Mouse (Mus musculus) spleen, postnatal 4 days (tissue): ENCODE measurements around the gene Retreg1.

Experiments
- DNase-seq, 2 experiments: peaks; one replicate each; pipeline ENCODE4 v3.0.0; 2022; ENCODE audit warnings: low spot score in 2 of 2

Retreg1 gene

GRCm38 (mm10) chr15:25843086-25843991, at the start of gene Retreg1:
Retreg1 (plus strand) TSS chr15:25843180.
- DNase-seq = peak; percentile 81 to 89

DNA sequence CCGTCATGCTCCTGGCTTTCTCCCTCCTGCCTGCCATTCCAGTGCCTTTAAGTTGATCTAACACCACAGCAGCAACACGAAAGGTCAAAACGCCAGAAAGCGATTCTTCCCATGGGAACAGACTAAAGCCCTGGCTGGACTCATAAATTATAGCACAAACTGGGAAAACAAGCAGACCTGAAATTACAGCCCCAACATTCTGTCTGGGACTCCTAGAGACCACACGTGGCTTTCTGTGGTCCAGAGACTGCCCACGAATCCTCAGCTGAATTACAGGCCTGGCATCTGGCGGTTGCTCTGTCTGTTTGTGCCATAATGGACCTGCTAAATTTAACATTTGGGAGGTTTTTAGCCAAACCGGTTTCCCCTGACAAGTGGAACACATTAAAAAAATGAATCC, 48.9 kb upstream of the Retreg1 start:
- no peak for DNase-seq

DNA sequence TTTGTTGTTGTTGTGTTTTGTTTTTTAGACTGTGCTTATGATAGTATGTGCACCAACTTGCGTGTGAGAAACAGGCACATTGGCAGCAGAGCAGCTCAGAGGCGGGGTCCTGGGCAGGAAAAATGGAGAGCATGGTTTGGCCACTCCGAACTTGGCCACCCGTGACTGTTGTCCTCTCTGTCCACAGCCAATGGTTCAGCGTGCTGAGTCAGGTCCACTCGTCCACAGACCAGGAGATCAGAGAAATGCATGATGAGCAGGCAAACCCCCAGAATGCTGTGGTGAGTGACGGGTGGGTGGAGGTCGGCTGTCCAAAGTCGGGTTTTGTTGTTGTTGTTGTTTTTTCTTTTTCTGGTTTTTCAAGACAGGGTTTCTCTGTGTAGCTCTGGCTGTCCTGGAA, 47.5 kb upstream of the Retreg1 start:
- no peak for DNase-seq

DNA sequence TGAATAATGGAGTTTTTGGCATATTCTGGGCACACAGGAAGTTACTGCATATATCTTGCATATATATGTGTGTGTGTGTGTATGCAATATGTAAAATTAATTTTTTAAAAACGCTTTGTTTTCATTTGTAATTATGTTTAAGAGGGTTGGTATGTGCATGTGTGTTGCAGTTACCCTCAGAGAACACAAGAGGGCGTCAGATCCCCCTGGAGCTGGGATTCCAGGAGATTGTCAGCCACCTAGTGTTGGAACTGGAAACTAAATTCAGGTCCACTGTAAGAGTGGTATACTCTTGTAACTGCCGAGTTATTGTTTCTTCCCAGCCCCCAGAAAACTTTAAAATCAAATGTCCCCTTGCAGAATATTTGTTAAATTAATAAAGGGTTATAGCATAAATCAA, 46.6 kb upstream of the Retreg1 start:
- no peak for DNase-seq

GRCm38 (mm10) chr15:25797179-25797578, 45.8 kb upstream of the Retreg1 start:
- DNase-seq = no peak

- DNase-seq = no peak
Measured at GRCm38 (mm10) chr15:25797888-25798287, 45.1 kb upstream of the Retreg1 start.

GRCm38 (mm10) chr15:25801726-25802125, 41.3 kb upstream of the Retreg1 start:
- no peak for DNase-seq

- DNase-seq = no peak
Measured at GRCm38 (mm10) chr15:25802194-25802593, 40.8 kb upstream of the Retreg1 start.

DNA sequence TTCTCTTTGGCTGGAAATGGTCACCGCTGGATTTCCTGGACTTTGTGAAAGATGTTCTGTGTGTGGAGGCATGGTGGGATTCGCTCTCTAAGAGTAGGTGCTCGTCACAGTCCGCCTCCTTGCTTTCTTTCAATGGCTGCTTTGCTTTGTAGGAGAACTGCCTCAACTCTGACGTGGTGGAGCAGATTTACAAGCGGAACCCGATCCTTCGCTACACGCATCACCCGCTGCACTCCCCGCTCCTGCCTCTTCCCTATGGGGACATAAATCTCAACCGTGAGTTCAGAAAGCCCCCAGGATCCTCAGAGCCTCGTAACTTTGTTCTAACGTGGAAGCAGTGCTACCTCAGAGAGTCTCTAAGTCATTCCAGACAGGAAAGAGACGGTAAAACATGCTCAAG, 39.9 kb upstream of the Retreg1 start:
- DNase-seq = no peak

DNA sequence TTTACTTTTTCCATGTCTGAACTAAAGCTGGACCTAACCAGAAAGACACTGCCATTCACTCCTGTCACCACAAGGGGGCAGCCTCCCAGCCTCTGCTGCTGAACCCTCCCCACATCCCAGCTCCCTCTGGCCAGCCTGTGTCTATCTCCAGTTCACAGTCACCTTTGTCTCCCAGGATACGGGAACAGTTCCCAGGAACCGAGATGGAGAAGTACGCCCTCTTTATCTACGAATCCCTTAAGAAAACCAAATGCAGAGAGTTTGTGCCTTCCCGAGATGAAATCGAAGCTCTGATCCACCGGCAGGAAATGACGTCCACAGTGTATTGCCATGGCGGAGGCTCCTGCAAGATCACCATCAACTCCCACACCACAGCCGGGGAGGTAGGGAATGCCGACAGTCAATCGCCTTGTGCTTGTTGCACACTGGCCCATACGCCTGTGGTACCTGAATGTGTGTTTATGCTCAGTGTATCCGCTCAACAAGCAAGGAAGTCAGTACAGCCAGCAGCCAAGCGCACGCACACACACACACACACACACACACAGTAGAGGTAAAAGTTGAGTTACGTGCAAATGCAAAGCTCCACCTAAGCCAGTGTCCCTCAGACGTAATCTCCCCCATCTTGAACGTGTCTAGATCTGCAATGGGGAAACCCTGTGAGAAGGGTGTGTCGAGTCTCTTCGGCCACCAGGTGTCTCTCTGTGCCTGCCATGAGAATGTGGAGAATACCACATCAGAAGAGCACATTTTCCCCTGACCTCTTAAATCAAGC, 37.5 kb upstream of the Retreg1 start:
- peak; percentile 63 to 87 for DNase-seq

- DNase-seq = no peak
Measured at GRCm38 (mm10) chr15:25806363-25806762, 36.6 kb upstream of the Retreg1 start.

DNA sequence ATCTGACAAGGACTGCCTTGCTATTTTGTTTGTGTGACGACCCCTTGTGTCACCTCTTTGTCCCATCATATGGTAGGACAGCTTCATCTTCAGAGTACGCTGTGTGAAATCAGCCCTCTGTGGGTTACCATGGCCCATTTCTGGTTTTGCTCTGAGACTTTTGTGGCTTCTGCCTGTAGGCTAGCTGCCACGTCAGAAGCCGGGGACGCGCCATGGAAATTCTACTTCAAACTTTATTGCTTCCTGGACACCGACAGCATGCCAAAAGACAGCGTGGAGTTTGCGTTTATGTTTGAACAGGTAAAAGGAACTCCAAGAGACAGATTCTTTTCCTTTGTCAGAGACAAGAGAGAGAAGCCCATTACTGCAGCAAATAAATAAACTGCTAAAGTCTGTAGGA, 36.1 kb upstream of the Retreg1 start:
- no peak for DNase-seq

GRCm38 (mm10) chr15:25808677-25809460, 34.1 kb upstream of the Retreg1 start:
- DNase-seq = no peak

GRCm38 (mm10) chr15:25809669-25810068, 33.3 kb upstream of the Retreg1 start:
- DNase-seq = no peak

DNA sequence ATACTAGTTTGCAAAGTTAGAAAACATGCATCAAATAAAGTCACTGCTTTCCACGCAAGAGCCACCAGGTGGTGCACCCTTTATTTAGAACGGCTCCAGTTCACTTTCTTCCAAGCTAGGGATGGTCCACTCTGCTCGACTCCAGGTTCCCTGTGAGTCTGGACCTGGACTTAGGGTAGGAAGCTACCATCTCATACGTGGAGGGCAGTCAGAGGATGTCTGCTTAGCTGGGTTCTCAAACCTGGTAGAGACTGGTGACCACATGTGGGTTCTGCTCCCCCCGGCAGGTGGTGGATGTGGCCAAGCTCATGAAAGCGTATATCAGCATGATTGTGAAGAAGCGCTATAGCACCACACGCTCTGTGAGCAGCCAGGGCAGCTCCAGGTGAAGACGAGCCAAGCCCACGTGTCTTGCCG, 31.1 kb upstream of the Retreg1 start:
- DNase-seq = peak; percentile 22 to 67

DNA sequence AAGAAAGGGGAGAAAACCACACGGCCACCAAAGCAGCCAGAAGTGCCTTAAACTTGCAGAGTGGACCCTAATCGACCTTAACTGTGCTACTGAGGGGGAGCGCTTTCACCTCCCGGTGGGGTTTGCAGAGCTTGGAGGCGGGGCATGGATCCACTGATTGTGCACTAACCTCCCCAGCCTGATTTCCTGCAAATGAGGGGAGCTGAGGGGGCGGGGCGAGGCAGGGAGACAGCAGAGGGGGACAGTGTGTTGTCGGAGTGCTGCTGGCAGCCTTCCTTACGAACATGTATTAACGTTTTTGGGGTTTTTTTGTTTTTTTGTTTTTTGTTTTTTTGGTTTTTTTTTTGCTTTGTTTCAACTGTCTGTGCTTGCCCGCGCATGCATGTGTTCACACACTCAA, 30.5 kb upstream of the Retreg1 start:
- peak; percentile 28 to 68 for DNase-seq

DNA sequence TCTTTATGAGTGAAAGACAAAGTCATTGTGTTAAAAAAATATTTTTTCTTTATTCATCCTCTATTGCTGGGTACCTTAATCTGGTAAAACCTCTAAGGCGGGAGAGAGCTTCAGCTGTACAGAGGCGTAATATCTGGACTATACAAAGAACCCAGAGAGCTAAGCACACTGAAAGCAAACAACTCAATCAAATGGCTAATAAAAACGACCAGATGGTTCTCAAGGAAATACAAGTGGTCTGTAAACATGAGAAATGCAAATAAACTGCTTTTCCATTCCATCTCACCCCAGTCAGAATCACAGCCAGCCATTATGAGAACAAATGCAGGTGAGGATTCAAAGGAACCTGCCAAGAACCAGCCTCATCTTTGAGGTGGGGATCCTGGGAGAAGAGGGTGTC, 28.4 kb upstream of the Retreg1 start:
- DNase-seq = no peak

- DNase-seq = no peak
Measured at GRCm38 (mm10) chr15:25817191-25817590, 25.8 kb upstream of the Retreg1 start.

DNA sequence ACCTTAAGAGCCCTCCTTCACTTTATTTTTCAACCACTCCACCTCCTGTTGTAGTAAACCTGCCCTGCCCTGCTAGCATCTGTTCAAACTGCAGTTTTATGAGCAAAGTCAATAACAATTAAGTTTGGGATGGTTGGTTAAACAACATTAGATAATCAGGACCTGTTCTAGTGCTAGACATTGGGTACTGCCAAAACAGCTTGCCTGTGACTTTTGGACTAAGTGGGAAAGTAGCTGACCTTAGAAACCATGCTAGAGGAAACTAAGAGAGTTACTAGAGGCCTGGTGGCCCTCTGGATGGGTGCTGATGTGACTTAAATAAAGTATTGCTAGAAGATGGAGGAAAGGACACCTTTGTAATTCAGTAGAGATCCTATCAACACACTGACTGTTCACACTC, 21.0 kb upstream of the Retreg1 start:
- no peak for DNase-seq

DNA sequence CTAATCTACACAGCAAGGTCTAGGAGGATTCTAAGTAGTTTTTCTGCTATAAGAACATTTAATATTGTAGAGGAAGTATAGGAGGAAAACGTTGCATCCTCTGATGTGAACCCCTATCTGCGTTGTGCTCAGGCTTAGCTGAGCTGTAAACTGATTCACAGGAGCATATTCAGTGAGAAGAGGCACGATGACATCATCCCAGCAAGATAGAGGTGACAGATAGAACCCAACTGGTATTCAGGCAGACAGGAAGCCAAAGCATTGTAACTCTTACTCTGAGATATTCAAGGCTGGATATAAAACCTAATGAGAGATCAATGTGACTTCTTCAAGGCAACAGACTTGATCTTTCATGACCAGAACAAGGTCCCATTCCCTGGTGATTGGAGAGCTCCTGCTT, 20.3 kb upstream of the Retreg1 start:
- DNase-seq = no peak

- no peak for DNase-seq
Measured at GRCm38 (mm10) chr15:25826531-25826961, 16.4 kb upstream of the Retreg1 start.

DNA sequence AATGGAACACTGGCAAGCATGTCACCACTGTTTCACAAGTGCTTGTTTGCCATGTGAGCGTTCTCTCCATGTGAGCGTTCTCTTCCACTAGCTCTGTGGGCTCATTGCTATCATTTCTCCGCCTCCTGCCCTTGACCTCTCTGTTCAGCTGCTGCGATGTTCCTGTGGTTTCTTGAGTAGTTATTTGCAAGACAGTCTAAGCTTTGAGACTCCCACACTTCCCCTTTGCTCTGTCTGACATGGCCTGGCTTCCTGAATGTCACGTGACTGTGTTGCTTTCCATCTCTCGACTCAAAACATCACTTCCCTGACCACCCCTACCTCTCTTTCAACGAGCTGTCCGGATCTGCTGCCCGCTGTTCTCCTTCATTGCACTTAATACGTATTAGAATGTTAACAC, 14.5 kb upstream of the Retreg1 start:
- DNase-seq = peak in 1 of 2 experiments; percentile 30
